Mouse (Mus musculus): Measurements from ENCODE around the gene Kif14. TPM values are rescaled to one million over a fixed set of nuclear protein-coding genes. Genes with fewer than 3 reads are reported as not detected.

Kif14 gene
- total and polyA plus RNA-seq, 3 experiments, result 5.5 to 12.0 (median 7.8) TPM

DNA sequence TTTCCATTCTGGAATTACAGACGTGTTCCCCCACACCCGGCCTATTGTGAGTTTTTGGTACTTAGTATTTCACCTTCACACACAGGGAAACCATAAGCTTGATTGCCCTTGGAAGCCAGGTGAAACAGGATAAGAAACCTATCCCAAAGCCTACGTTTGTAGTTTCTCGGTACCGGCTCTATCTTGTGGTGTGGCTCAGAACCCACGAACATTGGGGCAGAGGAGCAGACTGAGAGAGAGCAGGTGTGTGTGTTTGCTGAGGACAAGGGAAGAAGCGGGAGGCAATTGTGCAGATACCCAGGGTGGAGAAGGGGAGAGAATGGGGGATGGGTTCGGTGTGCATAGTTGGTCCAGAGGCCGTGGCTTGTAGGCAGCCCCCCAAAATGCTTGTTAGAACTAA lies 104.8 kb downstream of the Kif14 start:
- Histone ChIP-seq H3K36me3 (replicated peaks in 1 of 2; ENCODE audit: control insufficient read depth in 1 of 2, insufficient read depth in 1 of 2, low read length in 1 of 2) (no peaks in the 10 kb centered on the region), H3K79me2 (replicated peaks; ENCODE audit: control insufficient read depth, extremely low read depth, insufficient read depth, poor library complexity, severe bottlenecking) (no peaks in the 10 kb centered on the region), H3K4me3 (replicated peaks in 1 of 3; ENCODE audit: low read depth in 2 of 3, low read length in 2 of 3, poor library complexity in 1 of 3) (no peak overlapping the region), H3K27ac (ENCODE audit: insufficient read depth, low read depth) (no peak overlapping the region), H3K4me2 (ENCODE audit: insufficient read depth, low read depth, poor library complexity, severe bottlenecking) (no peak overlapping the region), H3K9me3 (replicated peaks; ENCODE audit: low read length) (no peaks in the 10 kb centered on the region), H3K27me3 (replicated peaks) (no peaks in the 10 kb centered on the region), H3K4me1 (ENCODE audit: control insufficient read depth in 1 of 2, insufficient read depth in 2 of 2) (peaks cover 4 to 42% of the 10 kb centered on the region in 2 experiments; a peak in 3 of 4 replicates), H3K9ac (ENCODE audit: insufficient read depth, low read depth) (no peak overlapping the region)
- in situ Hi-C loops (cut with MboI; ENCODE audit: low pct_ligation_motif_present, low pct_unique_long_range_greater_than_20kb, low sequenced_read_pairs), result no loop called here
- no peak for TF ChIP-seq TBP (conservative IDR thresholded peaks at IDR 0.05; ENCODE audit: low read depth, low read length)
- no peak for TF ChIP-seq ETS1 (conservative IDR thresholded peaks at IDR 0.05; ENCODE audit: low read depth, low read length)
- TF ChIP-seq POLR2AphosphoS2 (IDR thresholded peaks at IDR 0.05; ENCODE audit: low read depth, low read length), result no peak
- TF ChIP-seq MAFK (IDR thresholded peaks at IDR 0.05; ENCODE audit: insufficient replicate concordance, low read length), result no peak
- no peak for TF ChIP-seq HCFC1 (IDR thresholded peaks at IDR 0.05; ENCODE audit: low read depth, low read length)
- no peak for TF ChIP-seq MAZ (IDR thresholded peaks at IDR 0.05; ENCODE audit: low read depth, low read length)
- no peak for TF ChIP-seq NRF1 (IDR thresholded peaks at IDR 0.05; ENCODE audit: low read depth, low read length)
- no peak for TF ChIP-seq CHD1 (IDR thresholded peaks at IDR 0.05; ENCODE audit: low read depth, low read length)
- dilution Hi-C loops (cut with MboI; ENCODE audit: extremely low pct_ligation_motif_present, extremely low pct_unique_long_range_greater_than_20kb, low sequenced_read_pairs), result loop anchor here (25.0 kb wide), 1 partner anchor 166 kb away; no protein-coding TSS in a partner anchor
- no peak for DNase-seq (ENCODE audit: extremely low read depth)

DNA sequence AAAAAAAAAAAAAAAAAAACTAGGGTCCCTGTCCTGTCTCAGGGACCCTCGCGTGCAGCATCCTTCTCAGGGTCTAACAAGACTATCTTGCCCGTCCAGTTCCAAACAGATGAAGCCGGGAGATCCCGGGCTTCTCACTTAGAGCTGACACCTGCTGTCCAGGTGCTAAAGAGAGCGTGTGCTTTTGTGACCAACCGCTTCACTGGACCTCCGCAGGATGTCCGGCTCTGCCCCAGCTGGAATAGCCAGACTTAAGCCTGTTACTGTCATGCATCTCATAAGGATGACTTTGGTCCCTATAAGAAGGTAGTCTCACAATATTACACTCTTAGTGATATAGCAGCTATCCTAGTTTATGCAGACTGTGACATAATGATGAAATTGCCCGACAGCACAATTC lies 105.4 kb downstream of the Kif14 start:
- Histone ChIP-seq H3K9me3 (replicated peaks; ENCODE audit: low read length) (no peaks in the 10 kb centered on the region), H3K4me1 (ENCODE audit: control insufficient read depth in 1 of 2, insufficient read depth in 2 of 2) (peaks cover 4 to 37% of the 10 kb centered on the region in 2 experiments; a peak in 3 of 4 replicates), H3K27ac (ENCODE audit: insufficient read depth, low read depth) (no peak overlapping the region), H3K36me3 (replicated peaks in 1 of 2; ENCODE audit: control insufficient read depth in 1 of 2, insufficient read depth in 1 of 2, low read length in 1 of 2) (no peaks in the 10 kb centered on the region), H3K4me3 (replicated peaks in 1 of 3; ENCODE audit: low read depth in 2 of 3, low read length in 2 of 3, poor library complexity in 1 of 3) (no peak overlapping the region), H3K27me3 (replicated peaks) (no peaks in the 10 kb centered on the region), H3K4me2 (ENCODE audit: insufficient read depth, low read depth, poor library complexity, severe bottlenecking) (no peak overlapping the region), H3K79me2 (replicated peaks; ENCODE audit: control insufficient read depth, extremely low read depth, insufficient read depth, poor library complexity, severe bottlenecking) (no peaks in the 10 kb centered on the region), H3K9ac (ENCODE audit: insufficient read depth, low read depth) (no peak overlapping the region)
- in situ Hi-C loops (cut with MboI; ENCODE audit: low pct_ligation_motif_present, low pct_unique_long_range_greater_than_20kb, low sequenced_read_pairs), result no loop called here
- DNase-seq (ENCODE audit: extremely low read depth), result no peak
- dilution Hi-C loops (cut with MboI; ENCODE audit: extremely low pct_ligation_motif_present, extremely low pct_unique_long_range_greater_than_20kb, low sequenced_read_pairs), result loop anchor here (25.0 kb wide), 1 partner anchor 166 kb away; no protein-coding TSS in a partner anchor
- TF ChIP-seq UBTF (IDR thresholded peaks at IDR 0.05; ENCODE audit: low read depth, low read length) (no peak), RAD21 (IDR thresholded peaks at IDR 0.05; ENCODE audit: low read depth, low read length) (no peak), MAX (IDR thresholded peaks at IDR 0.05; ENCODE audit: low read length) (no peak), E2F4 (IDR thresholded peaks at IDR 0.05; ENCODE audit: insufficient replicate concordance, low read depth, low read length) (no peak), POLR2AphosphoS2 (IDR thresholded peaks at IDR 0.05; ENCODE audit: low read depth, low read length) (no peak), MEF2A (IDR thresholded peaks at IDR 0.05; ENCODE audit: borderline replicate concordance, low read depth, low read length) (no peak), TCF12 (IDR thresholded peaks at IDR 0.05; ENCODE audit: low read depth, low read length) (no peak), NELFE (IDR thresholded peaks at IDR 0.05; ENCODE audit: low read depth, low read length) (no peak), RCOR1 (conservative IDR thresholded peaks at IDR 0.05; ENCODE audit: low read depth, low read length) (no peak), ETS1 (conservative IDR thresholded peaks at IDR 0.05; ENCODE audit: low read depth, low read length) (no peak), ZMIZ1 (IDR thresholded peaks at IDR 0.05; ENCODE audit: low read depth, low read length) (no peak), JUND (conservative IDR thresholded peaks at IDR 0.05; ENCODE audit: low read depth, low read length) (no peak)
